Mouse (Mus musculus) heart, embryonic 16.5 days (tissue): ENCODE measurements around the gene Ces1b. TPM values are rescaled to one million over a fixed set of nuclear protein-coding genes. Genes with fewer than 3 reads are reported as not detected.

Experiments used
- ATAC-seq: fragments of 200-750 bp; cut with Nextera tagmentation; replicated peaks from 2 replicates; pipeline ENCODE4 v1.8.0; 2017; ENCODE audit warnings: moderate number of reproducible peaks; ENCODE audit not compliant: insufficient read depth, low FRiP score; ENCODE audit errors: extremely low read depth
- H3K27ac ChIP-seq: fragments of 300-500 bp; sonication (generic); 2 replicates; pipeline ENCODE4 v1.5.1; 2014; ENCODE audit warnings: mild to moderate bottlenecking, low read length, control low read depth, moderate library complexity
- H3K27me3 ChIP-seq: fragments of 300-500 bp; sonication (generic); 2 replicates; pipeline ENCODE4 v1.6.1; 2014; ENCODE audit warnings: low read length, mixed read lengths; ENCODE audit not compliant: control insufficient read depth, insufficient read depth
- H3K36me3 ChIP-seq: fragments of 300-500 bp; sonication (generic); 2 replicates; pipeline ENCODE4 v1.6.1; 2014; ENCODE audit not compliant: control insufficient read depth, insufficient read depth
- H3K4me1 ChIP-seq: fragments of 300-500 bp; sonication (generic); 2 replicates; pipeline ENCODE4 v1.6.1; 2014; ENCODE audit warnings: low read length, mixed read lengths; ENCODE audit not compliant: control insufficient read depth, insufficient read depth
- H3K4me2 ChIP-seq: fragments of 300-500 bp; sonication (generic); 2 replicates; pipeline ENCODE4 v1.6.1; 2014; ENCODE audit warnings: low read depth, mild to moderate bottlenecking, control low read depth, low read length
- H3K4me3 ChIP-seq: fragments of 300-500 bp; sonication (generic); 2 replicates; pipeline ENCODE4 v1.5.1; 2014; ENCODE audit warnings: mild to moderate bottlenecking, control low read depth, low read length
- H3K9ac ChIP-seq: fragments of 300-500 bp; sonication (generic); 2 replicates; pipeline ENCODE4 v1.6.1; 2014; ENCODE audit warnings: low read length, control low read depth
- H3K9me3 ChIP-seq: fragments of 300-500 bp; sonication (generic); replicated peaks from 2 replicates; pipeline ENCODE4 v1.6.1; 2016; ENCODE audit warnings: low read length; ENCODE audit not compliant: control insufficient read depth
- WGBS: fragments of 180-500 bp; shearing (Covaris S2); extraction: QIAGEN DNeasy Blood & Tissue Kit; methylation state at CpG from one replicate; pipeline ENCODE4 v1.1.7; 2014; 5-methylcytosine and 5-hydroxymethylcytosine counted together
- polyA plus RNA-seq: library from polyadenylated mRNA; unstranded; fragments of >200 nt; fragmentation: Nextera tagmentation; extraction: Ambion mirVana; gene quantifications from 2 replicates; pipeline ENCODE4 v1.2.1, GENCODE M21; 2015

The Ces1b gene
- polyA plus RNA-seq, 1 experiment from 2014 or later = 0.37 TPM

- Histone ChIP-seq H3K36me3 (no peaks in the 10 kb centered on the region), H3K27ac (no peak overlapping the region), H3K4me2 (no peak overlapping the region), H3K27me3 (no peaks in the 10 kb centered on the region; the same call in 1 of the 2 replicates), H3K4me3 (no peak overlapping the region), H3K9me3 (no peaks in the 10 kb centered on the region), H3K4me1 (0 out of 2 replicates have a peak, but pooled peaks cover 2% of the 10 kb centered on the region), H3K9ac (no peak overlapping the region)
- WGBS = 9% methylated on average over 2 of the region's 2 CpGs
- no peak for ATAC-seq
These were observed 20.6 kb downstream of the Ces1b start for GRCm38 (mm10) chr8:93059185-93059584.

DNA sequence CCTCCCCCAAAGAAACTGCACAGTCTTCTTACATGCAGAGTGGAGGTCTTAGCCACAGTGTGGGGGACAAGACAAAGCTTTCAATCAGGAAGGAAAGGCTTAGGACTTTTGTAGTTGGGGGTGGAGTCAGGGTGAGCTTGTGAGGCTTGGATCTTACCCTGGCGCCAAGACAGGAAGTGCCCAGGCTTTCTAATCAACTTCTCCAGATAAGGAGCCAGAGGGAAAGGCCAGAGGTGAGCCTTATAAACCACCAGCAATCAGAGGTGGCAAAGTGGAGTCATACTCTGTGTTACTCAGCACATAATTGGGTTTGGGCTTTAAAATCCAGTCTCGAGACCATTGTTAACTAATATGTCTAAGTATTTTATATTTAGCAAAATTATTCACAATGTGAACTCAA lies 24.6 kb downstream of the Ces1b start:
- Histone ChIP-seq H3K4me3 (no peak overlapping the region), H3K27me3 (no peaks in the 10 kb centered on the region; the same call in 1 of the 2 replicates), H3K27ac (no peak overlapping the region), H3K36me3 (no peaks in the 10 kb centered on the region), H3K4me2 (no peak overlapping the region), H3K4me1 (0 out of 2 replicates have a peak, but pooled peaks cover 2% of the 10 kb centered on the region), H3K9me3 (no peaks in the 10 kb centered on the region), H3K9ac (no peak overlapping the region)
- no peak for ATAC-seq
- WGBS = 35% methylated on average over 2 of the region's 2 CpGs

- Histone ChIP-seq H3K4me1 (no peaks in the 10 kb centered on the region), H3K9ac (no peak overlapping the region), H3K27ac (no peak overlapping the region), H3K36me3 (no peaks in the 10 kb centered on the region), H3K4me3 (no peak overlapping the region), H3K4me2 (no peak overlapping the region), H3K9me3 (no peaks in the 10 kb centered on the region), H3K27me3 (no peaks in the 10 kb centered on the region)
- WGBS = 58% methylated on average over 4 of the region's 4 CpGs
- no peak for ATAC-seq
These were observed 31.1 kb downstream of the Ces1b start for GRCm38 (mm10) chr8:93048510-93049416.

- Histone ChIP-seq H3K36me3 (no peaks in the 10 kb centered on the region), H3K27me3 (no peaks in the 10 kb centered on the region), H3K4me2 (no peak within 1 kb of the TSS), H3K9me3 (no peaks in the 10 kb centered on the region), H3K4me3 (no peak within 1 kb of the TSS), H3K9ac (no peak within 1 kb of the TSS), H3K27ac (no peak within 1 kb of the TSS), H3K4me1 (no peaks in the 10 kb centered on the region)
- no peak for ATAC-seq
- 80% methylated on average over 3 of the region's 3 CpGs for WGBS
These were observed 31.7 kb downstream of the Ces1b start, which contains the start of gene Ces1a for GRCm38 (mm10) chr8:93048092-93048491. Gene Ces1a, minus strand, starts transcription at chr8:93048192.

GRCm38 (mm10) chr8:93043083-93043482 lies 36.7 kb downstream of the Ces1b start:
- 40% methylated on average over 1 of the region's 1 CpGs for WGBS
- Histone ChIP-seq H3K9me3 (no peaks in the 10 kb centered on the region), H3K9ac (no peak overlapping the region), H3K4me3 (no peak overlapping the region), H3K4me2 (no peak overlapping the region), H3K36me3 (no peaks in the 10 kb centered on the region), H3K27ac (no peak overlapping the region), H3K27me3 (no peaks in the 10 kb centered on the region), H3K4me1 (peaks cover 11% of the 10 kb centered on the region; the same call in 1 of the 2 replicates)
- ATAC-seq = no peak

- no peaks in the 10 kb centered on the region for H3K9me3 ChIP-seq
- no peak for ATAC-seq
- no peak overlapping the region for H3K4me2 ChIP-seq
These were observed 38.8 kb downstream of the Ces1b start for GRCm38 (mm10) chr8:93040776-93041567.

GRCm38 (mm10) chr8:93040256-93040655 lies 39.6 kb downstream of the Ces1b start:
- Histone ChIP-seq H3K27me3 (no peaks in the 10 kb centered on the region), H3K9me3 (no peaks in the 10 kb centered on the region), H3K4me3 (no peak overlapping the region), H3K27ac (no peak overlapping the region), H3K4me1 (peaks cover 11% of the 10 kb centered on the region; the same call in 1 of the 2 replicates), H3K36me3 (no peaks in the 10 kb centered on the region), H3K4me2 (no peak overlapping the region), H3K9ac (no peak overlapping the region)
- 46% methylated on average over 2 of the region's 2 CpGs for WGBS
- no peak for ATAC-seq

More at GRCm38 (mm10) chr8:93040776-93041567, 38.8 kb downstream of the Ces1b start:
- WGBS = 83% methylated on average over 4 of the region's 4 CpGs
- H3K4me3 ChIP-seq = no peak overlapping the region
- no peak overlapping the region for H3K27ac ChIP-seq
- no peaks in the 10 kb centered on the region for H3K36me3 ChIP-seq
- no peak overlapping the region for H3K9ac ChIP-seq
- no peaks in the 10 kb centered on the region for H3K27me3 ChIP-seq
- H3K4me1 ChIP-seq = peaks cover 11% of the 10 kb centered on the region; the same call in 1 of the 2 replicates

GRCm38 (mm10) chr8:93038831-93039230 lies 41.0 kb downstream of the Ces1b start:
- H3K9ac ChIP-seq = no peak overlapping the region
- H3K27ac ChIP-seq = no peak overlapping the region
- WGBS = 6% methylated on average over 2 of the region's 2 CpGs
- no peak overlapping the region for H3K4me2 ChIP-seq
- H3K36me3 ChIP-seq = no peaks in the 10 kb centered on the region
- H3K9me3 ChIP-seq = no peaks in the 10 kb centered on the region
- no peak for ATAC-seq
- peaks cover 11% of the 10 kb centered on the region; the same call in 1 of the 2 replicates for H3K4me1 ChIP-seq
- H3K4me3 ChIP-seq = no peak overlapping the region
- H3K27me3 ChIP-seq = no peaks in the 10 kb centered on the region
